Mouse (Mus musculus): ENCODE measurements at regions not wholly inside any gene's neighbourhood (a gene's known extent, or its start where the extent isn't known, plus 50 kb on each side); places are given as distances from the start of the nearest gene placed in this dataset.

GRCm38 (mm10) chr4:105282681-105283462 is 125.7 kb downstream of the Plpp3 start:
- H3K4me2 ChIP-seq (ENCODE audit: low read depth) = no peak overlapping the region
- no peak for TF ChIP-seq USF1 (IDR thresholded peaks at IDR 0.05; ENCODE audit: low read depth)
- TF ChIP-seq CEBPB (IDR thresholded peaks at IDR 0.05; ENCODE audit: insufficient read depth, poor library complexity, severe bottlenecking) = no peak
- TF ChIP-seq POLR2A (IDR thresholded peaks at IDR 0.05; ENCODE audit: insufficient read length, low read depth) = no peak
- TF ChIP-seq POLR2AphosphoS2 (IDR thresholded peaks at IDR 0.05; ENCODE audit: insufficient read length, low read depth) = no peak
- TF ChIP-seq SRF (IDR thresholded peaks at IDR 0.05; ENCODE audit: control insufficient read depth, insufficient read length, low read depth) = no peak
- no peak for TF ChIP-seq E2F4 (IDR thresholded peaks at IDR 0.05; ENCODE audit: insufficient read depth)
- no peak for TF ChIP-seq TCF12 (IDR thresholded peaks at IDR 0.05; ENCODE audit: insufficient read depth, poor library complexity, severe bottlenecking)
- no peak for TF ChIP-seq REST (IDR thresholded peaks at IDR 0.05; ENCODE audit: insufficient read depth, insufficient read length)
- TF ChIP-seq MAX (IDR thresholded peaks at IDR 0.05; ENCODE audit: low read depth) = no peak
- no peak for TF ChIP-seq MYOG (IDR thresholded peaks at IDR 0.05; ENCODE audit: control insufficient read depth in 1 of 3, insufficient read depth in 1 of 3, insufficient read length in 2 of 3, low read depth in 2 of 3)
- no peak for TF ChIP-seq TCF3 (IDR thresholded peaks at IDR 0.05; ENCODE audit: insufficient read length, low read depth)
- no peak for TF ChIP-seq MYOD1 (IDR thresholded peaks at IDR 0.05; ENCODE audit: control insufficient read depth in 1 of 3, insufficient read length in 2 of 3, low read depth in 2 of 3)
- H3K36me3 ChIP-seq (ENCODE audit: control insufficient read depth, insufficient read depth) = no peaks in the 10 kb centered on the region
- H3K4me3 ChIP-seq = no peak overlapping the region
- H3ac ChIP-seq (ENCODE audit: control insufficient read depth, insufficient read length) = no peak overlapping the region
- no peaks in the 10 kb centered on the region for H3K27me3 ChIP-seq (ENCODE audit: control insufficient read depth, insufficient read depth, insufficient read length)
- H3K79me2 ChIP-seq (ENCODE audit: control insufficient read depth, insufficient read depth) = no peaks in the 10 kb centered on the region

DNA sequence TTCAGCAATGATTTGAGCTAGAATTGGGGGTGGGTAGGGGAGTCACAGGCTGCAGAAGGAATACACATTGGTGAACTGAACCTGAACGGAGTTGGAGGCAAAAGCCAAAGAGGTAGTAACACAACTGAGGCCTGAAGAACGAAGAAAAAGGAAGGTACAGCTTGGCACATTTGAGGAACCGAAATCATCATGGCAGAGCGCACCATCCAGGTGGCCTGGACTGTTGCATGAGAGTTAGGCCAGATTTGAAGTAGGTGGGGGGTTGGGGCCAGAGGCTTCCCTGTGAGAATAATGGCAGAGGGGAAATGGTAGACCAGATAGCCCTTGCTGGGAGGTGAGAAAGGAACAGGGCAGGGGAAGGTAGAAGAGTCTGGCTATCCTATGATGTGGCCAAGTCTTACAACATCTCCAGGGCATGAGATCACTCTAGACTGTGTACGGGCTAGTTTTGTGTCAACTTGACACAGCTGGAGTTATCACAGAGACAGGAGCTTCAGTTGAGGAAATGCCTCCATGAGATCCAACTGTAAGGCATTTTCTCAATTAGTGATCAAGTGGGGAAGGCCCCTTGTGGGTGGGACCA is 128.4 kb downstream of the Plpp3 start:
- no peak overlapping the region for H3K4me2 ChIP-seq (ENCODE audit: low read depth)
- no peak overlapping the region for H3K4me3 ChIP-seq
- H3K27me3 ChIP-seq (ENCODE audit: control insufficient read depth, insufficient read depth, insufficient read length) = no peaks in the 10 kb centered on the region
- TF ChIP-seq E2F4 (IDR thresholded peaks at IDR 0.05; ENCODE audit: insufficient read depth) = no peak
- no peak for TF ChIP-seq REST (IDR thresholded peaks at IDR 0.05; ENCODE audit: insufficient read depth, insufficient read length)
- no peak for TF ChIP-seq POLR2AphosphoS2 (IDR thresholded peaks at IDR 0.05; ENCODE audit: insufficient read length, low read depth)
- no peak for TF ChIP-seq TCF12 (IDR thresholded peaks at IDR 0.05; ENCODE audit: insufficient read depth, poor library complexity, severe bottlenecking)
- no peak for TF ChIP-seq TCF3 (IDR thresholded peaks at IDR 0.05; ENCODE audit: insufficient read length, low read depth)
- no peak for TF ChIP-seq MAX (IDR thresholded peaks at IDR 0.05; ENCODE audit: low read depth)
- TF ChIP-seq SRF (IDR thresholded peaks at IDR 0.05; ENCODE audit: control insufficient read depth, insufficient read length, low read depth) = no peak
- no peak for TF ChIP-seq MYOD1 (IDR thresholded peaks at IDR 0.05; ENCODE audit: control insufficient read depth in 1 of 3, insufficient read length in 2 of 3, low read depth in 2 of 3)
- TF ChIP-seq CEBPB (IDR thresholded peaks at IDR 0.05; ENCODE audit: insufficient read depth, poor library complexity, severe bottlenecking) = no peak
- TF ChIP-seq POLR2A (IDR thresholded peaks at IDR 0.05; ENCODE audit: insufficient read length, low read depth) = no peak
- TF ChIP-seq MYOG (IDR thresholded peaks at IDR 0.05; ENCODE audit: control insufficient read depth in 1 of 3, insufficient read depth in 1 of 3, insufficient read length in 2 of 3, low read depth in 2 of 3) = no peak
- TF ChIP-seq USF1 (IDR thresholded peaks at IDR 0.05; ENCODE audit: low read depth) = no peak
- no peaks in the 10 kb centered on the region for H3K36me3 ChIP-seq (ENCODE audit: control insufficient read depth, insufficient read depth)
- no peak overlapping the region for H3ac ChIP-seq (ENCODE audit: control insufficient read depth, insufficient read length)
- no peaks in the 10 kb centered on the region for H3K79me2 ChIP-seq (ENCODE audit: control insufficient read depth, insufficient read depth)

GRCm38 (mm10) chr4:105286299-105286698 is 129.2 kb downstream of the Plpp3 start:
- no peak overlapping the region for H3K4me3 ChIP-seq
- no peaks in the 10 kb centered on the region for H3K27me3 ChIP-seq (ENCODE audit: control insufficient read depth, insufficient read depth, insufficient read length)
- H3K79me2 ChIP-seq (ENCODE audit: control insufficient read depth, insufficient read depth) = no peaks in the 10 kb centered on the region
- H3K36me3 ChIP-seq (ENCODE audit: control insufficient read depth, insufficient read depth) = no peaks in the 10 kb centered on the region
- no peak overlapping the region for H3K4me2 ChIP-seq (ENCODE audit: low read depth)
- TF ChIP-seq MYOG (IDR thresholded peaks at IDR 0.05; ENCODE audit: control insufficient read depth in 1 of 3, insufficient read depth in 1 of 3, insufficient read length in 2 of 3, low read depth in 2 of 3) = no peak
- TF ChIP-seq MAX (IDR thresholded peaks at IDR 0.05; ENCODE audit: low read depth) = no peak
- no peak for TF ChIP-seq MYOD1 (IDR thresholded peaks at IDR 0.05; ENCODE audit: control insufficient read depth in 1 of 3, insufficient read length in 2 of 3, low read depth in 2 of 3)
- TF ChIP-seq E2F4 (IDR thresholded peaks at IDR 0.05; ENCODE audit: insufficient read depth) = no peak
- TF ChIP-seq TCF3 (IDR thresholded peaks at IDR 0.05; ENCODE audit: insufficient read length, low read depth) = no peak
- no peak for TF ChIP-seq TCF12 (IDR thresholded peaks at IDR 0.05; ENCODE audit: insufficient read depth, poor library complexity, severe bottlenecking)
- no peak overlapping the region for H3ac ChIP-seq (ENCODE audit: control insufficient read depth, insufficient read length)

GRCm38 (mm10) chr4:105286809-105287208 is 129.7 kb downstream of the Plpp3 start:
- H3ac ChIP-seq (ENCODE audit: control insufficient read depth, insufficient read length) = no peak overlapping the region
- no peaks in the 10 kb centered on the region for H3K79me2 ChIP-seq (ENCODE audit: control insufficient read depth, insufficient read depth)
- no peaks in the 10 kb centered on the region for H3K27me3 ChIP-seq (ENCODE audit: control insufficient read depth, insufficient read depth, insufficient read length)
- no peak overlapping the region for H3K4me3 ChIP-seq
- H3K4me2 ChIP-seq (ENCODE audit: low read depth) = no peak overlapping the region
- H3K36me3 ChIP-seq (ENCODE audit: control insufficient read depth, insufficient read depth) = no peaks in the 10 kb centered on the region
- TF ChIP-seq MYOD1 (IDR thresholded peaks at IDR 0.05; ENCODE audit: control insufficient read depth in 1 of 3, insufficient read length in 2 of 3, low read depth in 2 of 3) (no peak), MAX (IDR thresholded peaks at IDR 0.05; ENCODE audit: low read depth) (no peak), TCF3 (IDR thresholded peaks at IDR 0.05; ENCODE audit: insufficient read length, low read depth) (no peak), MYOG (IDR thresholded peaks at IDR 0.05; ENCODE audit: control insufficient read depth in 1 of 3, insufficient read depth in 1 of 3, insufficient read length in 2 of 3, low read depth in 2 of 3) (no peak), CEBPB (IDR thresholded peaks at IDR 0.05; ENCODE audit: insufficient read depth, poor library complexity, severe bottlenecking) (no peak), E2F4 (IDR thresholded peaks at IDR 0.05; ENCODE audit: insufficient read depth) (no peak), USF1 (IDR thresholded peaks at IDR 0.05; ENCODE audit: low read depth) (no peak), SRF (IDR thresholded peaks at IDR 0.05; ENCODE audit: control insufficient read depth, insufficient read length, low read depth) (no peak), REST (IDR thresholded peaks at IDR 0.05; ENCODE audit: insufficient read depth, insufficient read length) (no peak), POLR2A (IDR thresholded peaks at IDR 0.05; ENCODE audit: insufficient read length, low read depth) (no peak), POLR2AphosphoS2 (IDR thresholded peaks at IDR 0.05; ENCODE audit: insufficient read length, low read depth) (no peak), TCF12 (IDR thresholded peaks at IDR 0.05; ENCODE audit: insufficient read depth, poor library complexity, severe bottlenecking) (no peak)

All from myocyte (in vitro differentiated cells).